Mouse (Mus musculus) cerebellum, adult 2 months (tissue): ENCODE measurements around the gene Gtf2f1. TPM values are rescaled to one million over a fixed set of nuclear protein-coding genes. Genes with fewer than 3 reads are reported as not detected.

Source experiments
- DNase-seq, 2 experiments: peaks; one replicate each; pipeline ENCODE4 v3.0.0; 2021
- H3K27ac ChIP-seq: fragments of 200-500 bp; 2 replicates; pipeline ENCODE4 v1.5.1; 2012; ENCODE audit warnings: low read length, control low read depth, inconsistent platforms; ENCODE audit not compliant: insufficient read depth
- H3K27me3 ChIP-seq: fragments of 200-500 bp; 2 replicates; pipeline ENCODE4 v1.6.1; 2012; ENCODE audit warnings: inconsistent platforms, mild to moderate bottlenecking, low read length, moderate library complexity; ENCODE audit not compliant: control insufficient read depth, insufficient read depth
- H3K4me1 ChIP-seq: fragments of 200-500 bp; 2 replicates; pipeline ENCODE4 v1.6.1; 2011; ENCODE audit warnings: low read length; ENCODE audit not compliant: control insufficient read depth, insufficient read depth
- H3K4me3 ChIP-seq: fragments of 200-500 bp; replicated peaks from 2 replicates; pipeline ENCODE3; 2011; ENCODE audit warnings: mild to moderate bottlenecking, low read depth, low read length, control low read depth; ENCODE audit not compliant: insufficient read depth
- CTCF ChIP-seq: fragments of 200-500 bp; IDR thresholded peaks from 2 replicates; pipeline ENCODE4 v1.5.1; 2011; ENCODE audit warnings: low read depth, mild to moderate bottlenecking, control low read depth, low read length, moderate library complexity, borderline replicate concordance; ENCODE audit not compliant: insufficient read depth
- POLR2A ChIP-seq: fragments of 200-500 bp; IDR thresholded peaks from 2 replicates; pipeline ENCODE4 v1.6.1; 2011; ENCODE audit warnings: low read length, control low read depth, borderline replicate concordance; ENCODE audit not compliant: insufficient read depth
- WGBS: fragments of 180-500 bp; shearing (Covaris S2); methylation state at CpG from one replicate; pipeline ENCODE4 v1.1.7; 2018; 5-methylcytosine and 5-hydroxymethylcytosine counted together
- polyA plus RNA-seq: library from polyadenylated mRNA; depleted of rRNA; stranded (reverse); fragments of >200 nt; gene quantifications from 2 replicates; pipeline ENCODE4 v1.2.3, GENCODE M21; 2012

Gene Gtf2f1
- polyA plus RNA-seq, 1 experiment, result 85.3 TPM

DNA sequence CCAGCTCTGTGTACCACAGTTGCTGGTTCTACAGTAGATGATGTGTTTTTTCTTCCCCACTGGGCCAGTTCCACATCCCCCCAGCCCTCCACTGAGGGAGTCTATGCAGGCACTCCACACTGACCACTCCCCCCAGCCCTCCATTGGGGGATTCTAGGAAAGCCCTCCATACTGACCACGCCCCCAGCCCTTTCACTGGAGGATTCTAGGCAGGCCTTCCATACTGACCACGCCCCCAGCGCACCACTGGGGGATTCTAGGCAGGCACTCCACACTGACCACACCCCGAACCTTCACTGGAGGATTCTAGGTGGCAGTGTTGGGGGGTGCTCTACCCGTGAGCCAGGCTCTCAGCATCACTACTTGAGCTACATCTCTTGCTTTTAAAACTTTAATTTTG lies 36.3 kb upstream of the Gtf2f1 start:
- Histone ChIP-seq H3K27me3 (no peaks in the 10 kb centered on the region; the same call in 1 of the 2 replicates), H3K27ac (no peak overlapping the region), H3K4me3 (no peak overlapping the region), H3K4me1 (no peaks in the 10 kb centered on the region)
- no peak for DNase-seq
- WGBS, result 60% methylated on average over 5 of the region's 5 CpGs
- TF ChIP-seq CTCF, result no peak
- no peak for TF ChIP-seq POLR2A

DNA sequence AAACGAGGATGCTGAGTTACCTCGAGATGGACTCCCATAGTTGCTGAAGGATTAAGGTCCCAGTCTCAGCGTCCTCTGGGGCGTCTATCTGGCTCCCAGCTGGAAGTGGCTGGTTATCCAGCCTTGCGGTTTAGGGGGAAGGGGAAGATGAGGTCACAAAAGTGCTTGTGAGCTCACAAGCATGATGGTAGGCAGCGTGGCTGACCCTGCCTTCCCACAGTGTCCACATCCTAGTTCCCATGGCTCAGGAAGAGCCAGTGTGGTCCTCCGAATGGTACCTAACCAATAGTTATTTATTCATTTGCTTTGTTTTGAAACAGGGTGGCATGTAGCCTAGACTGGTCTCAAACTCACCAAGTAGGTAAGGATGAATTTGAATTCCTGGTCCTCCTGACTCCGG lies 30.5 kb upstream of the Gtf2f1 start, which contains the start of gene Slc25a41:
Gene Slc25a41, minus strand, starts transcription at position 101 of the 400 bp plus-strand sequence.
- no peaks in the 10 kb centered on the region for H3K4me1 ChIP-seq
- no peak for DNase-seq
- no peak within 1 kb of the TSS for H3K4me3 ChIP-seq
- no peak within 1 kb of the TSS for H3K27ac ChIP-seq
- H3K27me3 ChIP-seq, result no peaks in the 10 kb centered on the region
- 71% methylated on average over 8 of the region's 8 CpGs for WGBS
- no peak for TF ChIP-seq CTCF
- TF ChIP-seq POLR2A, result no peak

DNA sequence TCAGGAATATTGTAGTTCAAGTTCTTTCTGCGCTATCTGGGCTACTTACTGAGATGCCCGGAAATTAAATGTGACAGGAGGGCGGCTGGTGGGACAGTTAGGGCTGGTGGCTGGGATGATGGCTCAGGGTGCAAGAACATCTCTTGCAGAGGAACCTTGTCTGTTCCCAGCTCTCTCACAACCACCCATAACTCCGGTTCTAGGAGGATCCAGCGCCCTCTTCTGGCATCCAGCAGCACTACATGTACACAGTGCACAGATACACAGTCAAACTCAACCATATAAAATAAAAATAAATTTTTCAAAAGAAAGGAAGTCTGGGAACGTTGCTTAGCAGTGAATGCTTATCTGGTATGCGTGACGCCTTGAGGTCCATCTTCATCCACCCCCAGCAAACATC lies 27.9 kb upstream of the Gtf2f1 start:
- WGBS, result 37% methylated on average over 8 of the region's 8 CpGs

DNA sequence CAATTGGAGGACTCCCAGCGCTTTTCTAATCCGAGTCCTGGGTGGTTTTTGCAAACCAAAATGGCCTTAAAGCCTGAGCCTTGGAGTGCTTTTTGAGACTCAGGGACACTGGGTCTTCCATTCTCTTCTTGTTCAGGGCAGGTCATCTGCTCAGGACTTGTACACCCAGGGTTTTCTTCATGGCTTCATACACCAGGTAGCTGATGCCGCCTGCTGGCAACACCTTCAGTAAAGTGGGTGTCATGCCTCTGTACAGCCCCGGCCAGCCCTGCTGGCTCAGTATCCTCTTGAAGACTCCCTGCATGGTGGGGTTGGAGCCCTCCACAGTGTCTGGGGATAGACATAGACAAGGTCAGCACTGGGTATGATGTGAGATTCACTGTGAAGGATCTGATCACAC lies 21.8 kb upstream of the Gtf2f1 start:
- Histone ChIP-seq H3K4me3 (no peak overlapping the region), H3K27ac (0 out of 2 replicates have a peak overlapping the region, but pooled peaks have one; percentile 30), H3K4me1 (peaks cover 5% of the 10 kb centered on the region), H3K27me3 (no peaks in the 10 kb centered on the region)
- WGBS, result 86% methylated on average over 4 of the region's 4 CpGs
- peak in 1 of 2 experiments; percentile 30 for DNase-seq
- TF ChIP-seq CTCF (no peak), POLR2A (no peak)

More for the DNA sequence above, 27.9 kb upstream of the Gtf2f1 start:
- no peaks in the 10 kb centered on the region for H3K4me1 ChIP-seq
- no peaks in the 10 kb centered on the region for H3K27me3 ChIP-seq
- no peak overlapping the region for H3K27ac ChIP-seq
- no peak overlapping the region for H3K4me3 ChIP-seq
- DNase-seq, result no peak
- TF ChIP-seq CTCF (peak; percentile 14; the same call in 1 of the 2 replicates), POLR2A (no peak)

- DNase-seq, result peak; percentile 99 to 100
- H3K27ac ChIP-seq, result peak overlapping the region; percentile 30
- H3K27me3 ChIP-seq, result no peaks in the 10 kb centered on the region
- TF ChIP-seq POLR2A (peak; percentile 86), CTCF (no peak)
- H3K4me1 ChIP-seq, result peaks cover 8% of the 10 kb centered on the region
- under 1% methylated on average over 38 of the region's 38 CpGs for WGBS
- peak overlapping the region; percentile 55 for H3K4me3 ChIP-seq
Observed at GRCm38 (mm10) chr17:57031661-57032420, 20.8 kb upstream of the Gtf2f1 start.

- DNase-seq, result no peak
- Histone ChIP-seq H3K27me3 (no peaks in the 10 kb centered on the region), H3K4me3 (peak within 1 kb of the TSS; percentile 82), H3K27ac (peak within 1 kb of the TSS; percentile 60), H3K4me1 (peaks cover 8% of the 10 kb centered on the region)
- TF ChIP-seq CTCF (no peak), POLR2A (peak; percentile 70)
- WGBS, result 1% methylated on average over 98 of the region's 99 CpGs
Observed at GRCm38 (mm10) chr17:57030931-57031660, 20.0 kb upstream of the Gtf2f1 start, which contains the start of gene Khsrp. Khsrp (minus strand) TSS chr17:57031522.

GRCm38 (mm10) chr17:57029691-57030090 lies 18.6 kb upstream of the Gtf2f1 start:
- no peak for DNase-seq
- peak overlapping the region; percentile 34 for H3K4me3 ChIP-seq
- no peak overlapping the region for H3K27ac ChIP-seq
- no peak for TF ChIP-seq POLR2A
- no peak for TF ChIP-seq CTCF
- 18% methylated on average over 8 of the region's 8 CpGs for WGBS
- no peaks in the 10 kb centered on the region for H3K27me3 ChIP-seq
- H3K4me1 ChIP-seq, result peaks cover 8% of the 10 kb centered on the region

DNA sequence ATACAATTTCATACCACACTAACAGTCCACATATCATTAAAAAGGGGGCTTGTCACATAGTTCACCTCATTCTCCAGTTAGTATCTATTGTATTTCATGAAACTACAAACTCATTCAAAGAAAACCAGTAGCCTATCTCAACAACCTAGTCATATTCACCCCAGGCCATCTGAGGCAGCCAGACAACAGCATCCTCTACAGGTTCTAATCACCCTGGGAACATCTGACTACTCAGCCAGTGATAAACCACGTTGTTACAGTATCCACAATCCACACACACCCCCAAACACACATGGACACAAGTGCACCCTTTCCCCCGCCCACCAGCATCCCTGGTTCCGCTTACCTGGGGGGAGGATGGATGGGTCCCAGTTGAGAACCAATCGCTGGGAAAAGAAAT lies 16.4 kb upstream of the Gtf2f1 start:
- WGBS, result 82% methylated on average over 4 of the region's 4 CpGs
- Histone ChIP-seq H3K4me3 (no peak overlapping the region), H3K27me3 (no peaks in the 10 kb centered on the region), H3K4me1 (peaks cover 8% of the 10 kb centered on the region), H3K27ac (no peak overlapping the region)
- TF ChIP-seq CTCF (no peak), POLR2A (no peak)
- no peak for DNase-seq
